Mouse (Mus musculus): ENCODE data around the gene Dglucy.

DNA sequence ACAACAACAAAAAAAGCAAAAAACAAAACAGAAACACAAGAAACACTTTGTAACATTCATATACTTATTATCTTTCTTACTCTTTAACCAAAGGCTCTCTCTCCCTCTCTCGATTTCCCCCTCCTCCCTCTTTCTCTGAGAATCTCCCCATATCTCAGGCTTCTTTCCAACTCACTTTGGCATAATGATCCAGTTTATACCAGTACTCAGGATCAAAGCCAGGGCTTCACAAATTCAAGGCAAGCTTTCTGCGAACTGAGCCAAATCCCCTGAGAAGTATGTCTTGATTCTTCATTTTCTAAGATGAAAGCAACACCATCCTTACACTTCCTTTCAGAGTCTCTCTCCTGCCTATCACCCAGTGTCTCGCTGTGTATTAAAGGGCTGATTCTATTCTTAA is 40.4 kb upstream of the Dglucy start:
- TF ChIP-seq EP300 (IDR thresholded peaks at IDR 0.05; ENCODE audit: insufficient read depth, low read depth, low read length) (no peak), CTCF (IDR thresholded peaks at IDR 0.05; ENCODE audit: low read depth, low read length) (no peak)

Data from ES-Bruce4 (cell line).